Mouse (Mus musculus) frontal cortex, postnatal 10 days (tissue): Measurements from ENCODE around the gene Clk3.
A peak's percentile ranks its signal among the peaks of the same experiment; 100 is the strongest.

Source experiments
- DNase-seq, 2 experiments: peaks; one replicate each; pipeline ENCODE4 v3.0.0; 2022; ENCODE audit warnings: low spot score in 2 of 2, mixed read lengths in 1 of 2

Clk3 gene

DNA sequence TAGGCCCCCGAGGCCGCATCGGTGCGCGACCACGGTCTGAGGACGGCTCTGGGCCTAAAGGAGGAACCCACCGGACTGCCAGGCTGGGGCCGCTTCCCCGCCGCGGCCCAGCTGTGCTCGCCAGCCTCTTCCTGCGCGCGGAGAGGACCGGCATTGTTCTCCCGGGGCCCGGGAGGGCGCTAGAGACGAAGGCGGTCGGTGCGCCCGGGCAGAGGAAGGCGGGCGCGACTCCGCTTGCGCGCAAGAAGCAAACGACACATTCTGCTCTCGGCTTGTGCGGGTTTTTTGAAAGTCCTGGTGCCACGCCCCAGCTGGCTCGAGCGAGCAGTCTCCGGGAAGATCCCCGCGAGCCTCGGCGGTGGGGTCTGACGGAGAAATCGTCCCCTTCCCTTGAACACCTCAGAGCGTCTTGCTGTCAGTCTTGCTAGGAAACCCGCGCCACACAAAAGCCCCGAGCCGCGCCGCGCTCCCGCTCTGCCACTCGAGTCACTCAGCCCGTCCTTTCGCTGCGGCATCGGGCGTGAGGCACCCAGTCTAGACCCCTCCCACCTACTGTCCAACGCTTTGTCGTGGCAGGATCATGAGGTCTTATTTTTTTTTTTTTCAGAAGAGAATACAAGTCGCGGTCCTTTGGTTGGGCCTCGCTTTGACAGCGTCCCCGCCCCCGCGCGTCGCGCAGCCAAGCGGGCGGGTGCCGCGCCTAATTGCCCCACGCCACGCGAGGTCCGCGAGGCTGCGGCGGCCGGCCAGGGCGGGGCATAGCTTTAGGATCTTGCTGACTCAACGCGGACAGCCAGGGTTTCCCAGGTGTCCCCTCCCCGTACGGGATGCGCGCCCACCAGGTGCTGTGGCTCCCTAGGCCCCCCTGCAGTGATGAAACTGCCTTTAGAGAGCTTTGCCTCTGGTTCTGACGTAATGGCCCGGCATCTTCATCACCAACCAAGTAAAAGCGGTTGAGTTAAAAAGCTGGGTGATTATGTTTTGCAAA is at the start of gene Clk3:
Gene Clk3 (minus strand): TSS at position 497 of the 988 bp plus-strand sequence.
- DNase-seq = peak; percentile 72 to 82

GRCm38 (mm10) chr9:57814866-57815265 is 49.2 kb upstream of the Clk3 start:
- DNase-seq = no peak

DNA sequence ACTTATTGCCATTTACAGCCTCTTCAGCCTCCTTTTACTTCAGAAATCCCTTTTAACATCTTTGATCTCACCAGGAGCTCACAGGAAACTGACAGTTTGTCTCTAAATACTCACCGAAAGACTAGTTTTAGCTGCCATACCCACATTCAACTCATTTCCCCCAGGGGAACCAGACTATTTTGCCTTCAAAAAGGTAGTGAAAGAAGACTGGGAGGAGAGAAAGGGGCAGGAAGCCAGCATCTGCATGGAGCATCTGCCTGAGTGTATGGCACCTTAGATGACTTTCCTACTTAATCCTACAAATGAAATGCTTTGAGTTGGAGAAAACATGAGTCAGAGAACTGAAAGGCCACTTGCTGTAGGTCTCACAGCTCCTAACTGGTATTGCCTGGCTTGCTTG is 48.4 kb upstream of the Clk3 start:
- no peak for DNase-seq

DNA sequence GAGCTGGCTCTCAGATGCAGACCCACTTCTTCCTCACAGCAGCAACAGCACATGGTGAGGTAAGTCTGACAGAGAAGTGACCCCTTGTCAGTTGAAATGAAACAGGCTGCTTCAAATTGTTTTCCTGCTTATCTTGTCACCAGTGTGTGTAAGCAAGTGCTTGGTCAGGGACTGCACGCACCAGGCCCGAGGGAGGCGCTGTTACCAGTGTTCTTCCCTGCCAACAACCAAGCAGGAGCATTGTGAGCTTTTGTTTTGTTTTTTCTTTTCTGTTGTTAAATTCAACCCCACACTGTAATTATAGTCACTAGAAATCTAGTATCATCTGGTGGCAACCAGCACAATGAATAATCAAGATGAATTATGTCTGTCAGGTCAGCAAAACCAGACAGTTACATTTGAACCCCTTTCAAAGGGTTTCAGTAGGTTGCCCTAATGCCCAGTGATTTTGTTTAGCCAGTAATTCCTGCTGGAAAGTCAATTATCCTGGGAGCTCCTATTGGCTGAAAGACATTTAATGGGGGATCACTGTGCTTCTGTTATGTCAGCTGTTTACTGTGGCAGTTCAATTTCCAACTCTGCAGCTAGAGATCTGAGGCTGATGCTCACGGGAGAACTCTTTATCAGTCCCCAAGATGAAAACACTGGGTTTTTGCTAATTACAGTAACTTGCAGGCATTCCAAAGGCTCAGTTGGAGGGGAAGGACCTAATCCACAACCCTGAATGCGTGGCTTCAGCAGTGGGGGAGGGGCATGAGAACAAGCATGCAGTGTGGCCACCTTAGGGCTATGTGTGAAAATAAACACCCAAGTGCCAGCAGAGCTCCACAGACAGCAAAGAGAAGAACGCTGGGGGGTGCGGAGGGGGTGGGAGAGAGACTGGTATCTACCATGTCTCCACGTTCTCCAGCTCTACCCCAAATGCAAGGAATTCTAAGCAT is 46.4 kb upstream of the Clk3 start:
- DNase-seq = no peak

DNA sequence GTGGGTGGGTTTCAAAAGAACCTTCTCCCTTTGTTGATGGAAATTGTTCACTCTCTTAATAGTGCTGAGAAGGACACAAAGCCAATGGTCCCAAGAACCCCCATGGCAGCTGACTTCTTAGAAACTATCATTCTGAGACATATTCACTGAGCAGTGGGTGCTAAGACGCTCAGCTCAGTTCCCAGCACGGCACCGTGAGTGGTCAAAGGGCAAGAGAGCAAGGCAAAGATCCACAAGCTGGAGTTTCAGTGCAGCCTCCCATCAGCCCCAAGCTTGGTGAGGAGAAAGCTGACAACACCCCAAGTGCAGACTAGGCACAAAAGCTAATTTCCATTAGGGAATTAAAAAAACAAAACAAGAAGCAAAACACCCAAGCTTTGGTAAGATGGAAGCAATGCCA is 45.0 kb upstream of the Clk3 start:
- DNase-seq = no peak

DNA sequence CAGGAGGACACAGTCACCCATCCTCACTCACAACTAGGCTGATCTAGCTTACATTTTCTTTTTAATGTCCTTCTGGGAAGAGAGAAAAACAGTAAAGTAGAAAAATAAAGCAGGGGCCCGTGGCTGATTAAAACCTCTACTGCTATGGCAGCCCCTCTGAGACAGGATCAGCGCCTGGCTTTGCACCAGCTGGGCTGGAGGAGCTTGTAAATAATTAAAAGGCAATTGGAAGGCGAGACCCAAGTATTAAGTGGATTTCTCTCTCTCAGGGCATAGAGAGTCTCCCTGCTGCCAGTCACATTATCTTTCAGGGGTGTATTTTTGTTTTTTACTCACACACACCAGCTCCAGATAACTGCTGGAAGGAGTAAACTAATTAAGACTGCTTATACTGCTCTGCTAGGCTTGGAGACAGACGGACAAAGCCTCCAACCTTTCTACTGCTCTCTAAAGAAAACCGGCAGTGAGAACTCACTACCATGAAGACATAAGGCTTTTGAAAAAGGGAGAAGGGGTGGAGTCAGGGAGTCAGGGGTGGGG is 43.2 kb upstream of the Clk3 start:
- DNase-seq = no peak

GRCm38 (mm10) chr9:57807174-57807651 is 41.6 kb upstream of the Clk3 start:
- DNase-seq = no peak

GRCm38 (mm10) chr9:57806066-57806481 is 40.4 kb upstream of the Clk3 start:
- no peak for DNase-seq

DNA sequence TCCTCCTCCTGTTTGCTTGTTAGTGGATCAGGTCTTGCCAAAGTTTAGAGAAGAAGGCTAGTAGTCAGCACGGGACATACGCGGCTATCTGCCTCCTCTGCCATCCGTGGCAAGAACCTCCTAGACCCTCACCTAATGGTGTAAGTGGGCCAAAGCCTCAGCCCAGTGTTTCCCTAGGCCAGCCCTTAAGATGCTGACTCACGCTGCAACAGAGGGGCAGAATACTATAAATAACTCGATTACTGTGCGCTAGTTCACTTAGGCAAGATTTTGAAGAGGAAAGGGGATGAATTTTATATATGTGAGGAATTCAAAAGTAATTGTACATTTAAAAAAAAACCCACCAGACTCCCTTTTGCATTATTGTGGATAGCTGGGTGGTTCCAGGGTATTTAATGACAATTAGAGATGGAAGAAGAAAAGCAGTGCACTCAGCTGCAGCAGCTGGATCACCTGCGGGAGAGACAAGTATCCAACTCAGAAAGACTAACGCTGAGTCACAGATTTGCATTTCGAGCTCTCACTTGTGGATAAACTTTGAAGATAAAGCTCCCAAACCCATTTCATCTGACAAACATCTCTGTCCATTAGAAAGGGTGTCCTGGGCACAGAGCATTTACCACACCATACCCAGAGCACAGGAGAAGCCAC is 39.6 kb upstream of the Clk3 start:
- no peak for DNase-seq

DNA sequence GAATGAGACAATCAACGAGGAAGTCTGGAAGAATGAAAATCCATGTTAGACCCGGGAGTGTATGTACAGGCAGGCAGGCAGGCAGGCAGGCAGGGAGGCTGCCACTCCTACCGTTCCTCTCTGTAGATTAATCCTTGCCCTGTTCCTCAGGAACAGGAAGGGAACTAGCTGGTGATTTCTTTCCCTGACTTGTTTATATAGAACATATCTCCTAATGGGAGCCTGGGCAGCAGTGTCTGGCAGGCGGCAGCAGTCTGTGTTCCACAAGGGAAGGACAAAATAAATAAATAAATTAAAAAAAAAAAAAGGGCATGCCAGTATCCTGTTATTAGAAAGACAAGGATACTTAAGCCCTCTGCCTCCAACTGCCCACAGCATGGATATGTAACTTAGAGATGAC is 38.2 kb upstream of the Clk3 start:
- no peak for DNase-seq

- no peak for DNase-seq
These were observed 37.4 kb upstream of the Clk3 start for GRCm38 (mm10) chr9:57803047-57803446.

DNA sequence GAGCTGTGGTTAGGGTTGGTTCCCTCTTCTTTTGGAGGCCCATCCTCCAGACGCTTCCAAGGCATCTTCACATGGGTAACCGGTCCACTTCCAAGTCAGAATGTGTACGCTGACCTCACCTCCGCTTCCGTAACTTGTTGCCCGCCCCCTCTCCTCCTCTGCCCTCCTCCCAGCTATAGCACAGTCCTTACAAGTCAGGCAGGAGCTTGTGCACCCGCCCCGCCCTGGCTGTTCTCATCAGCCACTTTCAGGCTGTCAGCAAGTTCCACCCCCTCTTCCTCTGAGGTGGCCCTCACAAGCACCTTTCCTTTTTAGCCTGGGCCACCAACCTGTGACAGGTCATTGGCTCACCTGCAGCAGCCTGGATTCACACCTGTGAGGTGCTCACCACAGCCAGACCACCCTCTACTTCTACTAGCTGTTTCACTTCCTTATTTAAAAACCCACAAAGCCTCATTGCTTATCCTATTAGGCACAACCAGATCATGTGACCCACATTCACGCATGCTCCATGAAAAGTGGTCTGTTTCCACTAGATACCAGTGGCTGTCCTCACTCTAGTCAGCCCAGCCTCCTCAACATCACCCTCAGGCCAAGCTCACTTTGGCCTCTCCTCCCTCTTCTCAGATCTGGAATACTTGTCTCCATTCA is 34.8 kb upstream of the Clk3 start:
- DNase-seq = no peak

DNA sequence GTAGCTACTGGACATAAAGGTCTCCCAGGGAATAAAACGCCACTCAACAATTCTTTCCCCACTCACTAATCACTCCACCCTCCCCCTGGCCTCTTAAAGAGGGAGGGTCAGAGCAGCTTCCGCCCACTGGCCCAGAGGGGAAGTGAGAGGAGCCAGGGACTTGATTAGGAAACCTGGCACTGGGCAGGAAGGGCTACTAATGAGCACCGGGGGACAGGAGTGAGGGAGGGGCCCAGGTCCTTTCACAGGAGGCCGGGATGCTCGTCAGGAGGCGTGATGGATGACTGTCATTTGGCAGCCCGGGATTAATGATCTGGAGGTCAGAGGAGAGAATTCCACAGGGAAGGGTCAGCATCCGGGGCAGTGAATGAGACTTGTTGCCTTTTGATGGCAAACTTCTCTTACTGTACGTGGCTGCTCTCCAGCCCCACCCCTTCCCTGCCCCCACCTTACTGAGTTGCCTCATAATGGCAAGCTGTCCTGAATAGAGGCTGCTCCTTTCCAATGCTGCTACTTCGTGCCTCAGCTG is 33.1 kb upstream of the Clk3 start:
- no peak for DNase-seq

DNA sequence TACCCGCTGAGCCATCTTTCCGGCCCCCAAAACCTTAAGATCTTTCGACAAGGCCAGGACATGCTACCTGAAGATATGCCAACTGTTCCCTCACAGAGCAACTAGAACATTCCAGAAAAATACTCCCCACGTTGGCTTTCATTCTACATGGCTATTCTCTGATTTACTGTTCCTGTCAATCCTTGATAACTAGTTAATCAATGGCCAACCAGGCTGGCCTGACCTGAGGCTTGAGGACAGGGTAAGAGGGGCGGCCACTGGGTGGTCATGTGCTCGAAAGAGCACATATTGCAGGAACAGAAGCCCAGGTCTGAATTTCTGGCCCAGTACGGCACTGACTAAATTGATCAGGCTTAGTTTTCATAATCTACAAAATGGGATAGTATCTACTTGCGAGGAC is 31.8 kb upstream of the Clk3 start:
- DNase-seq = no peak

DNA sequence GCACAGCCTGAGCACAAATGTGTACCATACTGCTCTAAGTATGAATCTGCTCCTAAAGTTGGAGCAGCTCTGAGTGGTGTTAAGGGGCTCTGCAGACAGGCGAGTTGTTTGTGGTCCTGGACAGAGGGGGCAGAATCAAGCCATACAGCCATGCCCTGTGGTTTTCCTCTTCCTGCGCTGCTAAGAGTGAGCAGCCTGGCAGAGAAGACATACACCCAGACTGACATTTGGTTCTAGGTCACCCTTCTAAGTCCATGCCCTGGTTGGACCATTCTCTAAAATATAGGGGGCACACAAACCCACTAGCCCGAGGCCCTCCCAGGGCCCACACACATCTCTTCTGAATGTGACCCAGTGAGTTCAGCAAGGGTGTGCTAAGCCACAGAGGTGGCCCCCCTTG is 24.1 kb upstream of the Clk3 start:
- DNase-seq = no peak

- no peak for DNase-seq
These were observed 17.0 kb upstream of the Clk3 start for GRCm38 (mm10) chr9:57782656-57783055.

GRCm38 (mm10) chr9:57775736-57776135 is 10.1 kb upstream of the Clk3 start:
- DNase-seq = no peak

- peak; percentile 41 to 72 for DNase-seq
These were observed 9.4 kb upstream of the Clk3 start for GRCm38 (mm10) chr9:57775026-57775425.

- no peak for DNase-seq
These were observed 8.5 kb upstream of the Clk3 start for GRCm38 (mm10) chr9:57774168-57774567.

DNA sequence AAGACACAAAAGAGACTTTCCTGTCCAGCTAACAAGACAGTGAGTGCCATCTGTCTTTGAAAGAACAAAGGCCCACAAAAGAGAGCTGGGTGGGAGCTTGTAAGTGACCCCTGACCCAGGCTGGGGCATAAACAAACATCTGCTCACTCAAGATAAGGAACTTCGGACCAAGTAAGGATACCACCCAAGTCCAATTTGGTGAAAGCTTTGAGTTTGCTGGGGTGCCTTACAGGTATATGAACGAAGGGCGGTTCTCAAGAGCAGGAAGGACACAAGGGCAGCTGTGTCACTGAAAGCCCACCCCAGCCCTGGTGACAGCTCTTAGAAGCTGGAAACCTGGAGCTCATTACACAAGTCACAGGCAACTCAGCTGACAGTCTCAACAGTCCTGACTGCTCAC is 8.1 kb upstream of the Clk3 start:
- no peak for DNase-seq

GRCm38 (mm10) chr9:57770836-57771235 is 5.2 kb upstream of the Clk3 start:
- DNase-seq = no peak
